Mouse (Mus musculus) embryonic fibroblast, embryonic 13.5 days (primary cell): ENCODE data around the gene Fbxo28.

Source experiments
- CTCF ChIP-seq: IDR thresholded peaks from 2 replicates; pipeline ENCODE4 v1.5.1; 2011; ENCODE audit warnings: mild to moderate bottlenecking, control low read depth, low read length, moderate library complexity, borderline replicate concordance; ENCODE audit not compliant: insufficient read depth
- POLR2A ChIP-seq: IDR thresholded peaks from 2 replicates; pipeline ENCODE4 v1.6.1; 2011; ENCODE audit warnings: low read depth, mild to moderate bottlenecking, control low read depth, low read length, moderate library complexity

- TF ChIP-seq POLR2A (no peak), CTCF (no peak)
These were observed 37.4 kb upstream of the Fbxo28 start for GRCm38 (mm10) chr1:182378876-182379275.
